Mouse (Mus musculus) adipocyte (in vitro differentiated cells): ENCODE measurements around the gene Aldh3a2.
"Not testable (repeated sequence)": the region's sequence is repeated elsewhere in the genome, so short reads cannot be mapped to it uniquely, and the experiment has no call there.

Experiments used
- DNase-seq: peaks from one replicate; pipeline ENCODE4 v3.0.0-alpha.2; 2016; ENCODE audit warnings: low spot score

Aldh3a2 gene

GRCm38 (mm10) chr11:61212102-61212501 lies 55.2 kb downstream of the Aldh3a2 start:
- no peak for DNase-seq

- peak; percentile 24 for DNase-seq
Observed at GRCm38 (mm10) chr11:61208316-61208715, 58.9 kb downstream of the Aldh3a2 start.

- peak; percentile 40 for DNase-seq
Observed at GRCm38 (mm10) chr11:61207487-61208246, 59.6 kb downstream of the Aldh3a2 start, which contains the start of gene Aldh3a1. Gene Aldh3a1 (plus strand): TSS chr11:61207537.

- DNase-seq = no peak
Observed at GRCm38 (mm10) chr11:61206136-61206535, 61.1 kb downstream of the Aldh3a2 start.

- no peak for DNase-seq
Observed at GRCm38 (mm10) chr11:61205167-61205950, 61.9 kb downstream of the Aldh3a2 start.

GRCm38 (mm10) chr11:61202810-61203209 lies 64.5 kb downstream of the Aldh3a2 start:
- no peak for DNase-seq

DNA sequence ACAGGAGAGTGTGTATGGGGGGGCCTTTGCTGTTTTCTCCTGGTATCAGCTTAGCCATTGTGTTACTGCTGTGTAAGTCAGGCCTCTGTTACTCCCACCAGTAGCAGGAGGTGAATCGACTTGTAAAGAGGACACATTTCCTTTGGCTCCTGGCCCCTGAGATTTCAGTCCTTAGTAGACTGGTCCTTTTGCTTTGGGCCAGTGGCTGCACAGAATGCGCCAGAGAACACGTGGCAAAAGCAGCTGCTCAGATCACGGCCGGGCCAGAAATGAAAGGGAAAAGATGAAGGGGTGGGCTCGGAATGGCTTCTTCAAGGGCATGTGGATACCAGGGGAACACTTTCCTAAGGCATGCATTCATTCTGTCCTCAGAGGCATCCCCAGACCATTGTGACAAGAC lies 65.1 kb downstream of the Aldh3a2 start:
- DNase-seq = no peak

GRCm38 (mm10) chr11:61199620-61200362 lies 67.5 kb downstream of the Aldh3a2 start:
- DNase-seq = no peak

GRCm38 (mm10) chr11:61197935-61198334 lies 69.3 kb downstream of the Aldh3a2 start:
- DNase-seq = peak; percentile 85

- DNase-seq = no peak
Observed at GRCm38 (mm10) chr11:61196616-61197353, 70.5 kb downstream of the Aldh3a2 start.

DNA sequence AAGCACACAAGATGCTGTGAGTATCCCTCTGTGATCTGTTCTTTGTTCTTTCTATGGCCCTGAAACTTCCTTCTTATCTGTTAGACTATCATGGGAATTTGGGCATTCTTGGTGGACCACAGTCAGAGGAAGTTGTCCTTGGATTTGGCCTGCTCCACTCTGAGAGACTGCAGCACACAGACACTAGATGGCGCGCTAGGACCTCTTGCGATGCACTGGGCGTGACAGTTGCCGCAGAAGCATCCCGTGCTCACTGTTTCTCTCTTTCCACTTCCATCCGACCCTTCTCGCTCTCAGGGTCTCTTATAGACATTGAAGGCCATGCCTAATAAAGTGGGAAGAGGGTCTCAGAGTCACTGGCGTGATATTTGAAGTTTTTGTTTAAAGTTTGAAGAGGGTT lies 73.9 kb downstream of the Aldh3a2 start:
- peak; percentile 86 for DNase-seq

GRCm38 (mm10) chr11:61192779-61193178 lies 74.5 kb downstream of the Aldh3a2 start:
- no peak for DNase-seq

DNA sequence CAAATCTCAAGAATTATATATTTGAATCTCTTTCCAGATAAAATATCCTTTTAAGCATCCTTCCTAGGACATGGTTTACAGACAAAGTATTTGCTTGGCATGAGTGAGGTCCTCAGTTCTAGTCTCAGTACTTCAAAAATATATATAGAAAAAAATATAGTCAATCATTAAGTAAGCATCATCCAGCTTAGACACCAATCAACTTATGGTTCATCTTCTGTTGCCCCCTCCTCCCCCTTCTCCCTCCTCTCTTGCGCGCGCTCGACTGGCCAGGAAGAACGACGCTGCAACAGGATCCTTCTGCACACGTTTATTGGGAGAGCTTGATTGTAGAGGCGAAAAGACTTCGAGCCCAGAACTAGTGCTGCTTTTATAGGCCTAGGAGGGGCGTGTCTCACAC lies 75.1 kb downstream of the Aldh3a2 start:
- not testable (repeated sequence) for DNase-seq

DNA sequence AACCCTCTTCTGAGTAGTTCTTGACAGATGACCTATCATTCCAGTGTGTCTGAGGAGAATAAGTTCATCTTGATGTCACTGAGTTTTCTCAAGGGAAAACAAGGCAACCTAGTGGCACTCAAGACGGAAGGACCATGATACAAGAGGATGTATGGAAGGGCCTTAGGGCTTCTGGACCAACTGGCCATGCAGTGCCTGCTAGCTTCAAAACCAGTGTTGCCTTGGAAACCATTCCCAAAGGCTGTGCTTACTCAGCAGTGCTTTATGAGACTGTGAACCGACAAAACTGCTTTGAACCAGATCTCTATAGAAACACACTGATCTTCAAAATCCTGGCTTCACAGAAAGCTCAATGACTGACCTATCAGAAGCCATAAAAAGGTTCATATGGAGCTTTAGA lies 76.5 kb downstream of the Aldh3a2 start:
- no peak for DNase-seq

- DNase-seq = no peak
Observed at GRCm38 (mm10) chr11:61183820-61184219, 83.4 kb downstream of the Aldh3a2 start.

DNA sequence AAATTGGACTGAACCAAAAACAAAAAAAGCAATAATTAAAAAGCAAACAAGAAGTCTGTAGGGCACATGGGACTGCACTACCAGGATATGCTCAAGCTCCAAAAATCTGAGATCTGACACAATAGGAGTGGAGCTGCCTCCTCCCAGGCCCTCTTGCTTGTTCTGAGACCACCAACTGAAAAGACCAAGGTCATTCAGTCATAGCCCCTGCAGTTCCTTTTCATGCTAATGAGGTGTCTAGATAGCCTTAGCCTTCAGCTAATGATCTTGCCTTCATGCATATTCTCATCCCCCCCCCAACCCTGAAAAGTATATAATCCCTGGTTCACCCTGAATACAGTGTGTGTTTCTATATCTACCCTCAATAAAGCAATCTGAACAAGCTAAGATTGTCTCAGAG lies 85.6 kb downstream of the Aldh3a2 start:
- DNase-seq = no peak

DNA sequence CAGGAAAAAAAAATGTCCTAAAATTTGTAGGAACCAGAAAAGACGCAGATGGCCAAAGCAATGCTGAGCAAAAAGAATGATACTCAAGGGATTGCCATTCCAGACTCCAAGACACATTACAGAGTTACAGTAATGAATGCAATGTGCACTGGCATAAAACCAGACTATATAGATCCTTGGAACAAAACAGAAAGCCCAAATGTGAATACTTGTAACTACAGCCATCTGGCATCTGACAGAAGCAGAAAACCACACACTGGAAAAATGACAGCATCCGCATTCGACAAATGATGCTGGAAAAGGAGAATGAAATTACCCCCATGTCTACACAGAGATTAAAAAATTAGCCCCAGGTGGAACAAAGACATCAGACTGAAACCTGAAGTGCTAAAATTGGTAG lies 86.9 kb downstream of the Aldh3a2 start:
- no peak for DNase-seq

DNA sequence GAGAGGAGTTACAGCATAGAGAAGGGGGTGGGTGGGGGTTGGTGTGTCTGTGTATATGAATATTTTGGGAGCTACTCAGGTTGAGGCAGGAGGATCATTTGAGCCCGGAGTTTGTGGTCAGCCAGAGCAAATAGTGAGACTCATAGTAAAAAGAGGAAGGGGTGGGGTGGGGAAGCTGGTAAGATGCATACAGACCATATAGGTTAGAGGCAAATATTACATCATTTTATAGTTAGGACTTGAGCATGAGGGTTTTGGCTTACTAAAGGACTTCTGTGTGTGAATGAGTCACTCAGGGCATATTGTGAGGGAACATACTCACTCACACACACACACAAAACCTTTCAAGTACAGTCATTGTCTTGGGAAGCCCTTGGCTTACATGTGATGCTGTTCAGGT lies 90.9 kb downstream of the Aldh3a2 start:
- no peak for DNase-seq

DNA sequence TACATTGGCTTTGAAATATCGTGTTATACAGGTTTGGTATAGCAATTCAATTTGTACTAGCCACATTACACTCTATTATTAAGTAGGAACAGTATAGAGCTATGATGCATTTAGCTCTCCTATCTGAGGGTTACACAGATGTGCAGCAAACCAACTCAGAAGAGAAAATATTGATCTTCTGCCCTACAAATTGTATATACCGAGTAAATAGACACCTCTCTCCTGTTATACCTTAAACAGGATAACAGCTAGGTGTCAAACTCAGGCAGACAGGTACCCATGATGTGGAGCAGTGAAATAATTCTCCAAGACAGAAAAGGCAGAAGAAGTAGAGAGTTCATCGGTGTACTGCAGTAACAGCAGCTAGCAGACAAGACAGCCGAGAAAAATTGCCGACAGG lies 91.5 kb downstream of the Aldh3a2 start:
- DNase-seq = no peak

- peak; percentile 100 for DNase-seq
Observed at GRCm38 (mm10) chr11:61174821-61175658, 92.2 kb downstream of the Aldh3a2 start, which contains the start of gene Usp22. Gene Usp22 (minus strand): TSS chr11:61175055.

DNA sequence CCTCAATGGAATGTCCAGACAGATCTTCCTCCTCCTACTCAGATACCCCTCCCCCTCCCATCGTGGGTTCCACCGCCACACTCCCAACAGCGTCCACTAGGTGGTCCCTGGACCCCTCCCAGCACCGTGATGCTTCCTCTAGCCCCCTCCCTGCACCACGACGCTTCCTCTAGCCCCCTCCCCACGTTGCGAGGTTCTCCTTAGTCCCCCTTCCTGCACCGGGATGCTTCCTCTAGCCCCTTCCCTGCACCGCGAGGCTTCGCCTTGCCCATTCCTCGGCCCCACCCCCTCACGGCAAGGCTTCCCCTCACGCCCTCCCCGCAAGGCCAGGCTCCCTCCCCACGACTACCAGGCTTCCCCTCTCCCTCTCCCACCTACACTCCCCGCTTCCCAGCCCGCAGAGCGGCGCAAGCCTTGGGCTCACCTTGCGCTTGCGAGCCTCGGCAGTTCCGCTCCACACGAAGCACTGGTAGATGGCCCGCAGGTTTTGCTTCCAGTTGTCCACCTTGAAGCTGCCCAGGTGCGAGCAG lies 92.9 kb downstream of the Aldh3a2 start:
- DNase-seq = peak; percentile 52
